Mouse (Mus musculus): ENCODE measurements around the gene Nol11.

GRCm38 (mm10) chr11:107140756-107141155 lies 48.4 kb downstream of the Nol11 start:
- TF ChIP-seq EP300 (IDR thresholded peaks at IDR 0.05) (no peak), CTCF (IDR thresholded peaks at IDR 0.05) (no peak)
